In genomic region chr4:64622771-64623170, GRCm38 (mm10) we compare ENCODE assay signal across 12 mouse cellular contexts.
"Had no signal": no experiment of that assay in that cellular context is flagged by ENCODE, and none has a peak within 500 bp of the region (broad histone marks: within the 10 kb centered on the region; RNA-seq: fewer than 3 reads in every experiment).

No protein-coding gene starts in this region.

- DNase-seq: retina, postnatal 1 day; right cerebral cortex, adult 18-20 months; right cerebral cortex, postnatal 14 days; right cerebral cortex, postnatal 25 days; right cerebral cortex, postnatal 4 days; spleen, adult 18-20 months; thymus, adult 18-20 months; thymus, adult 2 months; thymus, postnatal 14 days; thymus, postnatal 25 days; thymus, postnatal 36 days; thymus, postnatal 4 days had no signal
